Mouse (Mus musculus): ENCODE measurements around the gene Scgb3a1.

DNA sequence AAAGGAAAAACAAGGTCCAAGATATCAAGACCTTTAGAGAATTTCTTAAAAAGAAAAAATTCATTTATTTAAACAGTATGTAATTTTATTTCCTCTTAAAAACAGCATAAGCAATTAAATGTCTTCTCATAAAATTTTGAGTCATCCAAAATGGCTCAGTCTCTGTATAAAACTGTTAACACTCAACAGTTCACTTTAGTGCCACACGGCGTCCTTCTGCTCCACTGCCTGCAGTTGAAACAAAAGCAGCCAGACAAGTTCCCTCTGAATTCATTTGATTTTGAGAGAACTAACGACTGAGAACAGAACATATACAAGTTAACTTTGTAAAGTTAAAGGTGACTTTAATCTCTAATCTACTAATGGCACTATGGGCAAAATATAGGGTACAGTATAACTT lies 10.0 kb downstream of the Scgb3a1 start:
- TF ChIP-seq POLR2A (IDR thresholded peaks at IDR 0.05; ENCODE audit: low read depth, low read length) (no peak), CTCF (IDR thresholded peaks at IDR 0.05; ENCODE audit: borderline replicate concordance, insufficient read depth, low read length) (no peak)
